Mouse (Mus musculus): ENCODE measurements around the gene Gm11596.
"Not testable (repeated sequence)": the region's sequence is repeated elsewhere in the genome, so short reads cannot be mapped to it uniquely, and the experiment has no call there.

- not testable (repeated sequence) for TF ChIP-seq CTCF (IDR thresholded peaks at IDR 0.05; ENCODE audit: borderline replicate concordance, insufficient read depth, low read depth, low read length); POLR2A (IDR thresholded peaks at IDR 0.05; ENCODE audit: borderline replicate concordance, insufficient read depth, low read length)
Measured at GRCm38 (mm10) chr11:99784900-99785299, 8.4 kb downstream of the Gm11596 start, which contains the start of gene Krtap4-9.
